Mouse (Mus musculus): Measurements from ENCODE around the gene Knstrn. TPM values are rescaled to one million over a fixed set of nuclear protein-coding genes. Genes with fewer than 3 reads are reported as not detected.

Knstrn gene
- total RNA-seq, 1 experiment from 2014 or later = 124 TPM

DNA sequence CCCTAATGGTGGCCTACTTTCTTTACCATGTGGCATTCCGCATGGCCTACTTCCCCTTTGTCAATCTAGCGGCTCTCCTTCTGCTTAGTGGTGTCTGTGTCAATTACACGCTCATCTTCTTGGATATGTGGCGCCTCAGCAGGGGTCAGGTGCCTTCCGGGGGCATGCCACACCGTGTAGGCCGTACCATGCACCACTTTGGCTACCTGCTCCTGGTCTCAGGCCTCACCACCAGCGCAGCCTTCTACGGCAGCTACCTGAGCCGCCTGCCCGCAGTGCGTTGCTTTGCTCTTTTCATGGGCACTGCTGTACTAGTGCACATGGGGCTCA is 23.6 kb upstream of the Knstrn start:
- ATAC-seq (replicated peaks; ENCODE audit: low read depth, poor library complexity, severe bottlenecking) = 0 out of 2 replicates have a peak, but pooled peaks have one; percentile 6

DNA sequence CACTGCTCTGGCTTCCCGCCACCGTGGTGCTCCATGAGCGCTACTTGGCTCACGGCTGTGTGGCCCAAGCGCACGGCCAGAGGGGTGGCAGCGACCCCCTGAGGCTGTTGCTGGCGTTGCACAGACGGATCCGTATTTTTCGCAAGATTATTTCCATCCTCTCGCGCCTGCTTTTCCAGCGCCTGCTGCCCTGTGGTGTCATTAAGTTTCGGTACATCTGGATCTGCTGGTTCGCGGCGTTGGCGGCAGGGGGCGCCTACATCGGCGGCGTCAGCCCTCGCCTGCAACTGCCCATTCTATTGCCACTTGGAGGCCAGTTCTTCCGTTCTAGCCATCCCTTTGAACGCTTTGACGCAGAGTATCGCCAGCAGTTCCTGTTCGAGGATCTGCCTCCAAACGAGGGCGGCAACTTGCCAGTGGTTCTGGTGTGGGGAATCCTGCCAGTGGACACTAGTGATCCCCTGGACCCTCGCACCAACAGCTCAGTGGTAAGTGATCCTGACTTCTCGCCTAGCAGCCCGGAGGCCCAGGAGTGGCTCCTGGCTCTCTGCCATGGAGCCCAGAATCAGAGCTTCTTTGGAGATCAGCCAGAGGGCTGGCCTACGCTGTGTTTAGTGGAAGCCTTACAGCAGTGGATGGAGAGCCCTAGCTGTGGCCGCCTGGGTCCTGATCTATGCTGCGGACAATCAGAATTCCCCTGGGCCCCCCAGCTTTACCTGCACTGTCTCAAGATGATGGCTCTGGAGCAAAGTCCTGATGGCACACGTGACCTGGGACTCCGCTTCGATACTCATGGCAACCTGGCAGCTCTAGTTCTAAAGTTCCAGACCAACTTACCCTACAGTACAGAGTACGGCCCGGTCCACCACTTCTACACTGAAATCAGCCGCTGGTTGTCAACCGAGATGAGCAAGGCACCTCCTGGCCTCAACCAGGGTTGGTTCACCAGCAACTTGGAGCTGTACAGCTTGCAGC is 23.0 kb upstream of the Knstrn start:
- peak; percentile 70 for ATAC-seq (replicated peaks; ENCODE audit: low read depth, poor library complexity, severe bottlenecking)

DNA sequence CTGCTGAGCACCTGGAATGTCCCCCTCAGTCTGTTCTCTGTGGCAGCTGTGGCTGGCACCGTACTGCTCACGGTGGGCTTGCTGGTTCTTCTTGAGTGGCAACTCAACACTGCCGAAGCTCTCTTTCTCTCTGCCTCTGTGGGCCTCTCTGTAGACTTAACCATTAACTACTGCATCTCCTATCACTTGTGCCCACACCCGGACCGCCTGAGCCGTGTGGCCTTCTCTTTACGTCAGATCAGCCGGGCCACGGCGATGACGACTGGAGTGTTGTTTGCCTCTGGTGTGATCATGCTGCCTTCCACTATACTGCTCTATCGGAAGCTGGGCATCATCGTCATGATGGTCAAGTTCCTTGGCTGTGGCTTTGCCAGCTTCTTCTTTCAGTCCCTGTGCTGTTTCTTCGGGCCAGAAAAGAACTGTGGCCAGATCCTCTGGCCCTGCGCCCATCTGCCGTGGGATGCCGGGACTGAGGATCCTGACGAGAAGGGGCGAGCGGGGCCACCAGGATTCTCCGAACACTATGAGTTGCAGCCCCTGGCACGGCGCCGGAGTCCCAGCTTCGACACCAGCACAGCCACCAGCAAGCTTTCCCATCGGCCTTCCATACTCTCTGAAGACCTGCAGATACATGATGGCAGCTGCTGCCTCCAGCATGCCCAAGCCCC is 22.1 kb upstream of the Knstrn start:
- ATAC-seq (replicated peaks; ENCODE audit: low read depth, poor library complexity, severe bottlenecking) = no peak

DNA sequence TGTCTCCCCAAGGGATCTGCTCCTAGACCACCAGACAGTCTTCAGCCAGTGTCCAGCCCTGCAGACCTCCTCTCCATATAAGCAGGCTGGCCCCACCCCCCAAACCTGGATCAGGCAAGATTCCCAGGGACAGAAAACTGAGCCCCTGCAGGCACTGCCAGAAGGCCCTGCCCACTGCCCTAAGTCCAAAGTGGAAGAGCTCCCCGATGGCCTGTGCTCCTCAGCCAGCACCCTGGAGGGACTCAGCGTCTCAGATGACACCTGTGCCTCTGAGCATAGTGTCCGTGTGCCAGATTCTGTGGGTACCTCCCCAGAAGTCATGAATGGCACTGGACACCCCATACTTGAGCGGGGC is 21.6 kb upstream of the Knstrn start:
- no peak for ATAC-seq (replicated peaks; ENCODE audit: low read depth, poor library complexity, severe bottlenecking)

DNA sequence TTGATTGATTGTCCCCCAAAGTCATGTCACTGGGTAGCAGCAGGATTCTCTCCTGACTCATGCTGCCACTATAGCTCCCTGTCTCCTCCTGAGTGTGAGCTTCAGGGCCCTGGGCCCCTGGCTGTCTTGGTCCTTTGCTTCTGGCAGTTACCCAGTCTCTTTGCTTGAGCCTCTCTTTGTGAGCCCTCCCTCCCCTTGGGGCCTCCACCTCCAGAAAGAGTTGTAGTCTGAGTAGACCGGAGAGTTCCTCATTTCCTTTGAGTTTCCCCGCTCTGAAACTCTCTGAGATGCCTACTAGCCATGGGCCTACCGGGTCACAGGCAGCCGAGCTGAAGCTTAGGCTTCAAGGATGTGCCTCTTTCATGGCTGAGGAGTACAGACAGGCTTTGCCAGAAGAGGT is 20.2 kb upstream of the Knstrn start:
- ATAC-seq (replicated peaks; ENCODE audit: low read depth, poor library complexity, severe bottlenecking) = no peak

DNA sequence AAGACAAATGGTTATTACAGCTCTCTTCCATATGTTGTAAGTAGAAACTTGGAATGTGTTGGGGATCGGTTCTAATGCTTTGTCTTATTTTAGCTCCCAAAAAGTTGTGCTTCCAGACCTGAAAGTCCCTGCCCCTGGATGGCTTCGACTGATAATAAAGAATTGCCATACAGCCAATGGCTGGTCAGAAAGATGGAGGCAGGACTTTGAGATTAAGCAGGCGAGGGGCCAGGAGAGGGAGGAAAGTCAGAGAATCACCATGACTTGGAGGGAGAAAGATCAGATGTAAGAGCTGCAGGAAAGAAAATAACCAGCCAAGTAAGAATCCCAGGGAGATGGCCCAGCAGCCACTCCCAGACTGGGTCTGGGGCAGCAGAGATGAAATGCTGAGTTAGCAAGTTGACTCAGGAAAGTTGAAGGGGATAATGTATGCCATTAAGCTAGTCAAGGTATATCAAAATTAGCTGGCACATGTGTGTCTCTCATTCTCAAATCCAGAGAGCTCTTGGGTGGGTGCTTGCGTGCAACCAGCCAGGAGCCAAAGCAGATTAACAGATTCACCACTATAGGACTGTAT is 11.2 kb upstream of the Knstrn start:
- no peak for ATAC-seq (replicated peaks; ENCODE audit: low read depth, poor library complexity, severe bottlenecking)

DNA sequence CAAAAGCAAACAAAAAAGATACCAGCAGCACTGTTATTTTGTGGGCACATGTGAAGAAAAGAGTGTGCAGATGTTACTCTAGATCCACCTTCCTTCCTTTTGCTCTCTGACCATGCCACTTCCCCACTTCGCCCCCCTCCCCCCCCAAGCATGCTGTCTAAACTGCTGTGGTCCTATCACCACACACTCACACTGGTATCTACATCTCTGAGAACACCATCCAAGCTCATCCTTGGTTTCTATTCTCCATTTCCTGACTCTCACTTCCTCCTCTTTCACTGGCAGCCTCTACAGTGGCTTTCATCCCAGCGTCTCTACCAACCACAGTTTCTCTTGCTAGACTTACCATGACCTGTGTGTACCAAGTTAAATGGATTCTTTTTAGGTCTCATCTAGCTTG is 9.3 kb upstream of the Knstrn start:
- peak; percentile 97 for ATAC-seq (replicated peaks; ENCODE audit: low read depth, poor library complexity, severe bottlenecking)

DNA sequence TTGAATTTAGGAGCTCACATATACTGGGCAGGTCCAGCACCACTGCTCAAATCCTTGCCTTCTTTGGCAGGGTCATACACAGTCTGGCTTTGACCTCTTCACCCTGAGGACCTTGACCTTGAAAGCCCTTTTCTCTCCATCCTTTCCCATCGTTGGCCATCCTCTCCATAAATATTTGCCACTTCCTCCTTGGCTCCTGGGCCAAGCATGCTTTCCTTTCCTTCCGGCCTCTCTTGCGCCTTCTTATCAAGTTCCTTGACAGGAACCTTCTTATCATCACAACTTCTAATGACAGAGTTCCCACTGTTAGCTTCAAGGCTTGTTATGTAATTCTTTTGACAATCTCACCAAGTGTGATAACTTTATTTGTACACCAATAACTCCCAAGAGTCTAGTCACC is 8.7 kb upstream of the Knstrn start:
- no peak for ATAC-seq (replicated peaks; ENCODE audit: low read depth, poor library complexity, severe bottlenecking)

DNA sequence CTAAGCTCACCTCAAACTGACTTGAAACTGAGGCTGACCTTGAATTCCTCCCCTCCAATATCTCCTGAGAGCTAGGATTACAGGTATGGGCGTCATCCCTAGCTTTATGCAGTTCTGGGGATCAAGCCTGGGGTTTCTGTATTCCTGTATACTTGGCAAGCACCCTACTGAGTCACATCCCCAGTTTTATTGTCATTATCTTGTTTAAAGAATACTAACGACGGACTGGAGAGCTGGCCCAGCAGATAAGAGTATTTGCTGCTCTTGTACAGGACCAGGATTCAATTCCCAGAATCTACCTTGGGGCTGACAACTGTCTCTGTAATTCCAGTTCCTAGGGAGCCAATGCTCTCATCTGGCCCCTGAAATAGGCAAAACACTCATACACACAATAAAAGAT is 8.0 kb upstream of the Knstrn start:
- no peak for ATAC-seq (replicated peaks; ENCODE audit: low read depth, poor library complexity, severe bottlenecking)

DNA sequence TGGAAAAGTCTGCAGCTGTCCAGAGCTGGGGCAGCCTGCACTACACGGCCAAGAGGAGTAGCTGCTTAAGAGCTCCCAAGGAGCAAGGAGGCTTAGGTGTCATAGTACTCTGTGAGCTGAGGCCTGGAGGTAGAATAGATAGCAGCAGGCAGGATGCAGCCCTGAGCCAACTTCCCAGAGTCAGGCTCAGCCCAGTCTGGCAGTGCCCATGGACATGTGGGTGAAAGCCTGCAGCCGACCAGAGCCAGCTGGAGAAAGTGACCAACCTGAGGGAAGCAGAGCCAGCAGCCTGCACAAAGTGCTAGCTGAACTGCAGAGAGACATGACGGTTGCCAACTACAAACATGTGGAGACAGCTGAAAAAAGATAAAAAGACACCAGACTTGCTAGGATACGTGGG is 6.9 kb upstream of the Knstrn start:
- ATAC-seq (replicated peaks; ENCODE audit: low read depth, poor library complexity, severe bottlenecking) = no peak

DNA sequence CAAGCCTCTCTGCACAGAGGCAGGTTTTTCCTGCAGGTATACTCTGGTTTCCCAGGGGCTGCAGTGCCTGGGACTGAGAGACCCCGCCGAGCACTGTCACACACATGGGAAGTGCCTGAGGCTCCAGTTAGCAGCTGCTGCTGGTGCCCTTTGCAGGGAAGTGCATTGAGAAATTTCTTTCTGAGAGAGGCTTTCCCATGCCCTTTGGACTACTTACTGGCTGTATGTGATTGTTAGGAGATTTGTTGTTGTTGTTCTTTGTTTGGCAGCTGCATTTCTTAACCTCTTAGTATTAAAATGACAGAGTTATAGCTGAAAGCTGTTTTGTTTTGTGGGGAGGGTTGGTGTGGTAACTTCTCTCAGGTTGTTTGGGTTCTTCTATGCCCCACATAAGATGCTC is 2.9 kb upstream of the Knstrn start:
- no peak for ATAC-seq (replicated peaks; ENCODE audit: low read depth, poor library complexity, severe bottlenecking)

DNA sequence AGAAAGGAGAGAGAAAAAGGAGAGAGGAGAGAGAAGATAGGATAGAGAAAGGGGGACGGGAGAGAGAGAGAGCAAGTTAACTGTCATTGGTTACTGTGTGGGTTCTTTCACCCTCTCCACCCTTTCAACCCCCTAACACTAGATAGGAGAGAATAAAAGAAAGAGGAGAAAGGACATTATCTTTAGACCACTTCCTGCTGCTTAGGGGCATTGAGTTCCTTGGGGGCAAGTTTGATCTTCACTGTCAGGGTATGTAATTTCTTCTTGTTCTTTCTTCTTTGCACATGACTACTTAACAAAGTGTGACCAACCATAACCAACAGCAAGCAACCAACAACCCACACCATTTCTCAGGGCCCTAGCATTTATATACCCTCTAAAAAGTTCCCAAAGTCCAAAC is 1.1 kb upstream of the Knstrn start:
- no peak for ATAC-seq (replicated peaks; ENCODE audit: low read depth, poor library complexity, severe bottlenecking)

DNA sequence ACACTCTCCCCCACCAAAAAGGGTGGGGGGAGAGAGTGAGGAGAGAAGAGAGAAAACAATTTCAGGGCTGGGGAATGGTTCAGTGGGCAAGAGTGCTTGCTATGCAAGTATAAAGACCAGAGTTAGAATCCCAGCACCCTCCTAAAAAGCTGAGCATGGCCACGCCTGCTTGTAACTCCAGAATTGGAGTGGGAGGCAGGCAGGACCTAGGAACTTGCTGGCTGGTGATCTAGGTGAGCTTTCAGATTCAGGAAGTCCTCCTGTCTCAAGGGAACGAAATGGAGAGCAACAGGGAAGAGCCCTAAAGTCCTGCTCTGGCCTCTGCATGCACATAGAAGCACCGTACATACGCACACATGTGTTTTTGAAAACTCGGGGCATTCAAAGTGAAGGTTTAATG is 9.0 kb downstream of the Knstrn start:
- ATAC-seq (replicated peaks; ENCODE audit: low read depth, poor library complexity, severe bottlenecking) = no peak

DNA sequence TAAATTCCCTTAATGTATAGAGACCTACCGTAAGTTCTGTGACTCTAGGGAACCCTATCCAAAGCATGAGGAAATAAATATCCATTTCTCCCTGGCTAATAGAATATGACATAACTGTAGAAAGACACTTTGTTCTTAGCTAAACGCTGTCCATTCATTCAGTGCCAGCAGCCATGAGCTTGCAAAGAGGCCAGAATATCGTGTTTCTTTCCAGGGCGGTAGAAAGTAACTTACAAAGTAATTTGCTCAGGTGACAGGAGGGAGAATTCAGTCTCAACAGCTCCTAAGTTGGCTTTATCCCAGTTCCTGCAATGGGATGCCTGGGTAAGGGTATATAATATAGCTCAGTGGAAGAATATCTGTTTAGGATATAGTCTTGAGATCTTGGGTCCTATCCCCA is 10.6 kb downstream of the Knstrn start:
- no peak for ATAC-seq (replicated peaks; ENCODE audit: low read depth, poor library complexity, severe bottlenecking)

DNA sequence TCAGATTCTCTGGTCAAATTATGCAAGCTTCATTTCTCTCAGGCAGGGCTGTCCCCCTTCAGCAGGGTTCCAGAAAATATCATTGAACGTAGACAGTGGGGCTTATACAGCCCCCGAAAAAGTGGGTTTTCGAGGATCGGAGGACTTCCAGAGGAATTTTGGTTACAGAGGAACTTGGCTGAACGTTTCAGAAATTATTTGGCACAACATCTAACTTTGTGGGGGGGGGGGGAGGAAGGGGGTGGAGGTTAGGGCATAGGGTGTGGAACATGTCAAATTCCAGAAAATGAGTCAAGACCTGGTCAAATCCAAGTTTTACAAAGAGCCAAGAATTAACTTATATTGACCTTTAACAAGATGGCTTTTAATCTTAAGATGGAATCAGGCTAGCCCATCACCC is 15.3 kb downstream of the Knstrn start:
- ATAC-seq (replicated peaks; ENCODE audit: low read depth, poor library complexity, severe bottlenecking) = no peak

DNA sequence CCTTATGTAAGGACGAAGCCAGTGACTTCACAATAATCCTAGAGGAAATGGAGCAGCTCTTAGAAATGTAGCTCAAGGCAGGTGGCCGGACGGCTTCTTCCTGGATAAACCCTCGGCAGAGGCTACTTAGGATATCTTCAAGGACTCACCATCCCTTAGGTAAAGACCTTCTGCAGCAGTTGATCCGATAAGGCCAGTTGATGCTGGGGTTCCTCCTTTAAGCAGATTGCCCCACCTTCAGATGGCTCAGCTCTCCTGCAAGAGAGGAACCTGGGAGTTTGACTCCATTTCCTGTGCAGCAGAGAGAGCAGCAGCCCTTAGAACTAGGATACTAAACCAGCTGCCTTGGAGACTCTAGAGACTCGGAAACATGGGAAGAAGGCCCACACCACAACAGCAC is 20.3 kb downstream of the Knstrn start:
- ATAC-seq (replicated peaks; ENCODE audit: low read depth, poor library complexity, severe bottlenecking) = no peak

DNA sequence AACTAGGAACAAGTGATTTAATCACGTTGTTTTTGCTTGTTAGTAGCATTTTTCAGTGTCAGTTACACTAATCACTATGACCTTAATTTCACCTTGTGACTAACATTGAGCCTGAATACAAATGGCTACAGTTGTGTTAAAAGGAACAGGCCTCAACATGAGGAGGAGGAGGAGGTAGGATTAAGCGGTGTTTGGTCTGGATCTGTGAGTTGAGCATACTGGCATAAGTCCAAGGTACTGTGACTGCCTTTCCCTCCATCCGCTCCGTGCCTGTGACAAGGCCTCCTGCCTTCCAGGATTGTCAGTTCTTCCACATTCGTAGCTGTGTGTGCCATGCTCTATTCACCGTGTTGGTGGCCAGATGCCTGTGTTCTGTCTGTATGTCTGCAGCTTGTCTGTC is 21.3 kb downstream of the Knstrn start:
- no peak for ATAC-seq (replicated peaks; ENCODE audit: low read depth, poor library complexity, severe bottlenecking)

DNA sequence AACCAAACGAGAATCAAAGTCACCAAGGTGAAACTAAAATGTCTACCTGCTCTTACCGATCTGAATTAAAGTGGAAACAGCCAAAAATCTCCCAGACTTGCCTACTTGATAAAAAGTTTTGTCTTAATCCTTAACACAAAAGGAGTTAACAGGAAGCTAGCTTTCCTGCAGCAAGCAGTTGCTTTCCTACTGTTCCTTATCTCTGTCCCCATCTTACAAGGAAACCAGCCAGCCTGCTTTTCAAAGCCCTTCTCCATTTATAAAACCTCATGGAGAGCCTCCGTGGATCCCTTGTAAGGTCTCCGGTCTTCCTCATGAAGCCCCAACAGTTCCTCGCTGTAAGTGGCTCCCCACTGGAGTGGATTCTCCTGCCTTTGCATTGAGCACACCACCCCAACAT is 24.5 kb downstream of the Knstrn start:
- no peak for ATAC-seq (replicated peaks; ENCODE audit: low read depth, poor library complexity, severe bottlenecking)

DNA sequence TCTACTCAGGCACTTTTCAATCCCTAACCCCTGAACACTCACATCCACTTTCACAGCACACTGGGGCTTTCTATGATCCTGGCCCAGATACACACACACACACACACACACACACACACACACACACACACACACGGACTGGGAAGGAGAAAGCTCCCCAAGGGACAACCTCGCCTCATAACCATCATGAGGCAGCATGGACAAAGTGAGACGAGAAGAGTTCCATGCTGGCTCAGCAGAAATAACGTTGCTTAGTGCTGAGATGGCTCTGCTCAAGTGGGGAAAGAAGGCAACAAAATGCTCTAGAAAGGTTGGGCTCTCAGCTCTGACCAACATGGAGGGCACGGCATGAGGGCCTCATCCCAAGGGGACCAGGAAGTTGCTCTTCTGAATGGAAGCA is 27.4 kb downstream of the Knstrn start:
- ATAC-seq (replicated peaks; ENCODE audit: low read depth, poor library complexity, severe bottlenecking) = no peak

DNA sequence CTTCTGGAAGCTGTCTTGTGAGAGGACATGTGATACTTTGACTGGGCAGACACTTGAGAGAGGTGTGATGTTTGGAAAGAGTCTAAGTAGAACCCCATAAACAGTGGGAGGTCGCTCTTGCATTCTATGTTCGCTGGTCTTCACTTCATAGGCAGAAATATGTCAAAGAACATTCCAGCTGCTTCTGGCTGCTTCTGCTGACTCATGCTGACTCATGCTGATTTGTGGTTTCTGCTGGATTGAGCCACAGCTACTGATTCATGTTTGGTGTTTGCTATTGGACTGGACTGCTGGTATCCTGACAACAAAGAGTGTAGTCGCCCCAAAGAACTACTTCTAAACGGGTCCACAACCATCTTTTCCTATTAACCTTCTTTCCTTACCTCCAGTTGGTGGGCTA is 28.0 kb downstream of the Knstrn start:
- no peak for ATAC-seq (replicated peaks; ENCODE audit: low read depth, poor library complexity, severe bottlenecking)

DNA sequence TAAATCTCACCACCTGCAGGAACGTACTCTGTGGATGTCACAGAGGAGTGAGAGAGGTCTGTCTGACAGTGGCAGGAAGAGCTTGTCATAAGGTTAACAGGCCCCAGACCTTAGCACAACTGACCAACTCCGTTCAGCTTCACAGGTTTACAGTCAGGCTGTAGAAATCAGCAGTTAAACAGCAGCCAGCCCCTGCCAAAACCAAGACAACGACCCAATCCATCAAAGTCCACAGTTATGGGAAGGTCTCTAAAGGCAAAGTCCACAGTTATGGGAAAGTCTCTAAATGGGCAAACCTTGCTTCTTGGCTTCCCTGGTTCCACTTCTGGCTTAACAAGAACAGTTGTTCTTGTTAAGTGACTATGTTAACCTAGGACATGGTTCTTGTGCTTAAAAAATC is 30.6 kb downstream of the Knstrn start:
- ATAC-seq (replicated peaks; ENCODE audit: low read depth, poor library complexity, severe bottlenecking) = no peak

Data from common myeloid progenitor, adult 5-6 weeks (primary cell).